ENCODE assay signal across 1 mouse cellular context in the genomic region with DNA sequence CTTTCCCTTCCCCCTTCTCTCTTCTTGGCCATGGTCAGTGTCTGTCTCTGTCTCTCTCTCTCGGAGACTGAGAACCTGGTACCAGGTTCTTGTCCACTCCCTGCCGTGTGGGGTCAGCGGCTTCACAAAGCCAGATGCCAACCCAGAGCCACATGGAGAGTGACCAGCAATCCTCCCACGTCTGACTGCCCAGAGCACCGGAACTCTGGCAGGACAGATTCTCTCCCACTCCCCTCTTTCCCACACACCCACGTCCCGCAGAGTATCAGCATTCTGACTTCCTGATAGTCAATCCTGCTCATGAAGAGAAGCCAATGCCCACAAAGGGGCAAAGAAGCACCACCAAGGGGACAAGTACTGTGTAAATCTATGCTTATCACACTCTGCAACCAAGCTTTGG.
TF ChIP-seq lines count a peak whose summit lies in the region.

No protein-coding gene starts in this region.

TF ChIP-seq in myocyte, 11 proteins besides CTCF, POLR2A, EP300 and RAD21 (continued from another document):
- TF ChIP-seq SRF (IDR thresholded peaks at IDR 0.05; ENCODE audit: control insufficient read depth, insufficient read length, low read depth) (no peak), E2F4 (IDR thresholded peaks at IDR 0.05; ENCODE audit: insufficient read depth) (no peak), USF1 (IDR thresholded peaks at IDR 0.05; ENCODE audit: low read depth) (no peak), POLR2AphosphoS2 (IDR thresholded peaks at IDR 0.05; ENCODE audit: insufficient read length, low read depth) (no peak), MAX (IDR thresholded peaks at IDR 0.05; ENCODE audit: low read depth) (no peak), MYOD1 (IDR thresholded peaks at IDR 0.05; ENCODE audit: control insufficient read depth in 1 of 3, insufficient read length in 2 of 3, low read depth in 2 of 3) (no peak)
